8 mouse cellular contexts compared by ENCODE assay signal in the genomic region with DNA sequence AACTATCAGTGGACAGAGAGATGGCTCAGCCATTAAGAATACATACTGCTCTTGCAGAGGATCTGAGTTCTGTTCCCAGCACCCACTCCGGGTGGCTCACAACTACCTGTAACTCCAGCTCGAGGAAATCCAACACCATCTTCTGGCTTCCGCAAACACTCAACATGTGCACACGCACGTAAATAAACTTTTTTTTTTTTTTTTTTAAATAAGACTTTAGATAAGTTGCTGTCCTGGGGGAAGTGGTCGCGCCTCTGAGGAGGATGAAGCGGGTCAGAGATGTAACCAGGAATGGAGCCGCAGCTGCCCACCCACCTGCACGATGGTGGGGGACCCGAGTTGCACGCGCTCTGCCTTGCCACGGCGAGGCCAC. TPM values are rescaled to one million over a fixed set of nuclear protein-coding genes. Genes with fewer than 3 reads are reported as not detected.
A peak's percentile ranks its signal among the peaks of the same experiment; 100 is the strongest.
DNase-seq lines count a peak whose midpoint lies in the region; ATAC-seq lines count a peak whose summit lies in the region.

No protein-coding gene starts in this region.

- no peak for ATAC-seq in megakaryocyte, adult 5-6 weeks (ENCODE audit: poor library complexity, severe bottlenecking)
- 0 out of 2 replicates have a peak, but pooled peaks have one; percentile 2 for ATAC-seq in limb, embryonic 13.5 days (ENCODE audit: low FRiP score, low read depth)
- no peak for ATAC-seq in stomach, embryonic 15.5 days (ENCODE audit: insufficient read depth, low FRiP score, low read depth)

- no peaks in the 10 kb centered on the region for H3K9me3 ChIP-seq in megakaryocyte, embryonic 14.5 days
- no peaks in the 10 kb centered on the region for H3K9me3 ChIP-seq in limb, embryonic 13.5 days
- no peaks in the 10 kb centered on the region for H3K9me3 ChIP-seq in stomach, embryonic 15.5 days

- peak overlapping the region; percentile 93 for H3K4me3 ChIP-seq in megakaryocyte, embryonic 14.5 days (replicated peaks)
- peak overlapping the region; percentile 67 for H3K4me3 ChIP-seq in limb, embryonic 13.5 days
- peak overlapping the region; percentile 81 for H3K4me3 ChIP-seq in stomach, embryonic 15.5 days (replicated peaks)

- H3K9ac ChIP-seq in limb, embryonic 13.5 days: peak overlapping the region; percentile 70
- no peak overlapping the region; the same call in 1 of the 2 replicates for H3K9ac ChIP-seq in stomach, embryonic 15.5 days

- H3K27ac ChIP-seq in limb, embryonic 13.5 days: no peak overlapping the region
- no peak overlapping the region for H3K27ac ChIP-seq in stomach, embryonic 15.5 days

- 17% methylated on average over 15 of the region's 15 CpGs for WGBS in limb, embryonic 13.5 days
- 14% methylated on average over 15 of the region's 15 CpGs for WGBS in stomach, embryonic 15.5 days

- H3K36me3 ChIP-seq in megakaryocyte, embryonic 14.5 days (replicated peaks; ENCODE audit: low read length): no peaks in the 10 kb centered on the region
- no peaks in the 10 kb centered on the region for H3K36me3 ChIP-seq in limb, embryonic 13.5 days
- no peaks in the 10 kb centered on the region for H3K36me3 ChIP-seq in stomach, embryonic 15.5 days

- H3K4me2 ChIP-seq in limb, embryonic 13.5 days (replicated peaks): peak overlapping the region; percentile 83
- peak overlapping the region; percentile 90 for H3K4me2 ChIP-seq in stomach, embryonic 15.5 days

- H3K4me1 ChIP-seq in megakaryocyte, embryonic 14.5 days: peaks cover 30% of the 10 kb centered on the region
- peaks cover 13% of the 10 kb centered on the region; the same call in 1 of the 2 replicates for H3K4me1 ChIP-seq in limb, embryonic 13.5 days
- peaks cover 11% of the 10 kb centered on the region; the same call in 1 of the 2 replicates for H3K4me1 ChIP-seq in stomach, embryonic 15.5 days

- DNase-seq in cerebellum, adult 9-10 months: peak; percentile 54
- no peak for DNase-seq in cerebellum, postnatal 4 days (ENCODE audit: low spot score in 2 of 2)
- no peak for DNase-seq in MN1 (ENCODE audit: low spot score)
- DNase-seq in left cerebral cortex, adult 11 months (ENCODE audit: low spot score): no peak

- peaks cover 60% of the 10 kb centered on the region for H3K27me3 ChIP-seq in megakaryocyte, embryonic 14.5 days (replicated peaks)
- no peaks in the 10 kb centered on the region for H3K27me3 ChIP-seq in limb, embryonic 13.5 days
- H3K27me3 ChIP-seq in stomach, embryonic 15.5 days (replicated peaks): no peaks in the 10 kb centered on the region

RNA-seq across cellular contexts. Expression of a gene that starts 0.3 kb away (rescaled TPM):
- not detected in 2 replicates for polyA plus RNA-seq in megakaryocyte, embryonic 14.5 days (2012; ENCODE audit: insufficient read depth, low replicate concordance)
- 0.20 TPM in 1 of 2 replicates, not detected in the other for total RNA-seq in megakaryocyte, adult 5-6 weeks (2015)
- total RNA-seq in megakaryocyte, adult 5-6 weeks (2017): 0.12 and 1.0 TPM in 2 replicates
- polyA plus RNA-seq in limb, embryonic 13.5 days (2015; fragmentation: Nextera tagmentation; extraction: Ambion mirVana): 167 and 187 TPM in 2 replicates
- 153 and 179 TPM in 2 replicates for polyA plus RNA-seq in stomach, embryonic 15.5 days (2015; fragmentation: Nextera tagmentation; extraction: Ambion mirVana)

RNA-seq across cellular contexts. Expression of a gene that starts 20.6 kb away (rescaled TPM):
- polyA plus RNA-seq in megakaryocyte, embryonic 14.5 days (2012; ENCODE audit: insufficient read depth, low replicate concordance): 5.1 and 9.7 TPM in 2 replicates
- total RNA-seq in megakaryocyte, adult 5-6 weeks (2015): 23.2 and 25.0 TPM in 2 replicates
- total RNA-seq in megakaryocyte, adult 5-6 weeks (2017): 20.0 and 22.0 TPM in 2 replicates
- 17.0 and 17.7 TPM in 2 replicates for polyA plus RNA-seq in limb, embryonic 13.5 days (2015; fragmentation: Nextera tagmentation; extraction: Ambion mirVana)
- 20.7 and 21.3 TPM in 2 replicates for polyA plus RNA-seq in stomach, embryonic 15.5 days (2015; fragmentation: Nextera tagmentation; extraction: Ambion mirVana)

Comparison
In these comparisons a context has a peak if more than half of its experiments do, and no peak if none do; other contexts are left out.
1. RNA of a gene that starts 0.3 kb away (polyA plus RNA-seq): 153 to 179 TPM in stomach, embryonic 15.5 days and 167 to 187 TPM in limb, embryonic 13.5 days; not detected in megakaryocyte, embryonic 14.5 days; every median in the first group is over 10 times any median in the second.
2. Peak in every context shown above with its lines, with median percentiles within 50 percentile points of each other: H3K4me3 ChIP-seq.